Mouse (Mus musculus): ENCODE results near the gene Hdgf. TPM values are rescaled to one million over a fixed set of nuclear protein-coding genes. Genes with fewer than 3 reads are reported as not detected.
A peak's percentile ranks its signal among the peaks of the same experiment; 100 is the strongest.

Hdgf gene
- polyA plus RNA-seq, 1 experiment from 2014 or later: 248 TPM

DNA sequence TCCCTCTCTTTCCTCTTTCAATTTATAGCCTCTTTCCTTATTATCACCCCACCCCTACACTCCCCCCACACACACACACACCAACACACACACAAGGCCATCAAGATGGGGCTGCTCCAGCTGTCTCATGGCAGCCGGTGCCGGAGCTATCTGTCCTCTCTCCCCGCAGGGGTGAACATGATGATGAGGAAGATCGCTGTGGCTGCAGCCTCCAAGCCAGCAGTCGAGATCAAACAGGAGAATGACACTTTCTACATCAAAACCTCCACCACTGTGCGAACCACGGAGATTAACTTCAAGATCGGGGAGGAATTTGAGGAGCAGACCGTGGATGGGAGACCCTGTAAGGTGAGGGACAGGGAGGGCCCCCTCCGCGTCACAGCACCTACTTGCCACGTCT lies 45.8 kb downstream of the Hdgf start:
- Histone ChIP-seq H3K27me3 (ENCODE audit: insufficient read depth, poor library complexity, severe bottlenecking) (peaks cover 57% of the 10 kb centered on the region), H3K27ac (peak overlapping the region; percentile 84), H3K4me1 (peaks cover 58% of the 10 kb centered on the region), H3K36me3 (0 out of 2 replicates have a peak, but pooled peaks cover 5% of the 10 kb centered on the region), H3K9me3 (no peaks in the 10 kb centered on the region), H3K4me3 (peak overlapping the region; percentile 60)
- 7% methylated on average over 12 of the region's 12 CpGs for WGBS
- DNase-seq (ENCODE audit: low spot score): no peak

DNA sequence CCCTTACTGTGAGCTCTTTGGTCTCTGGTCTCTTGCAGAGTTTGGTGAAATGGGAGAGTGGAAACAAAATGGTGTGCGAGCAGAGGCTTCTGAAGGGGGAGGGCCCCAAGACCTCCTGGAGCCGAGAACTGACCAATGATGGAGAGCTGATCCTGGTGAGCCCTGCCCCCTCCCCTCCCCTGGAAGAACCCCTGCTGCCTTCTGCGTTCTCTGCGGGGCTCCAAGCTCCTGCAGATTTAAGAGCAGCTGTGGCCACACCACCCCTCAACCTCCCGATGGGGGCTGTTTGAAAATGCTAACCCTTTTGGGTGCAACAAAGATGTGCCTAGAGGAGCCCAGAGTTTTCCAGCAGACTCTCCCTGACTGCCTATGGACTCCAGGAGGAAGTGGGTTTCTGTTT lies 46.3 kb downstream of the Hdgf start:
- H3K27ac ChIP-seq: peak overlapping the region; percentile 84
- peaks cover 53% of the 10 kb centered on the region for H3K4me1 ChIP-seq
- 0% methylated on average over 5 of the region's 5 CpGs for WGBS
- H3K4me3 ChIP-seq: peak overlapping the region; percentile 60
- peak; percentile 89 for DNase-seq (ENCODE audit: low spot score)
- peaks cover 52% of the 10 kb centered on the region for H3K27me3 ChIP-seq (ENCODE audit: insufficient read depth, poor library complexity, severe bottlenecking)
- H3K36me3 ChIP-seq: 0 out of 2 replicates have a peak, but pooled peaks cover 5% of the 10 kb centered on the region
- H3K9me3 ChIP-seq: no peaks in the 10 kb centered on the region

DNA sequence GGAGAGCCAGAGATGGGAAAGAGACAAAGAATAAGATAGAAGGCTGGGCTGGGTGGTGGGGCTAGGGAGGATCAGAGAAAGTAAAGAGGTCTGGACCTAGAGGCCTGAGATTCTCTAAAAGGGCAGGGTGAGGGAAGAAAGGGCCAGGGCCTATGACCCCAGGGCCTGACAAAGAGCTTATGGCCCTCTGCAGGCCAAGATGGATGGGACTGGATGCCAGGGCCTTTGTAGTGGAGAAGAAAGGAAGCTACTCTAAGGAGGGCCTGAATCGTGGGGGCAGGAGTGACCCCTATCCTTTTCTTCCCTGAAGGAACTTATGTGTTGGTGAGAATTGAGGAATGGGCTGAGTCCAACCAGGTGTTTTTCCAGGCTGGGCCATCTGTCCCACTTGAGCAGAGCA lies 51.9 kb downstream of the Hdgf start:
- no peak for DNase-seq (ENCODE audit: low spot score)
- Histone ChIP-seq H3K27ac (peak overlapping the region; percentile 72), H3K27me3 (ENCODE audit: insufficient read depth, poor library complexity, severe bottlenecking) (peaks cover 10% of the 10 kb centered on the region; the same call in 1 of the 2 replicates), H3K36me3 (0 out of 2 replicates have a peak, but pooled peaks cover 5% of the 10 kb centered on the region), H3K9me3 (no peaks in the 10 kb centered on the region), H3K4me3 (no peak overlapping the region), H3K4me1 (peaks cover 36% of the 10 kb centered on the region)
- WGBS: 18% methylated on average over 1 of the region's 1 CpGs

- H3K9me3 ChIP-seq: no peaks in the 10 kb centered on the region
- 0 out of 2 replicates have a peak, but pooled peaks cover 5% of the 10 kb centered on the region for H3K36me3 ChIP-seq
- H3K27me3 ChIP-seq (ENCODE audit: insufficient read depth, poor library complexity, severe bottlenecking): peaks cover 10% of the 10 kb centered on the region; the same call in 1 of the 2 replicates
- no peak overlapping the region for H3K4me3 ChIP-seq
- DNase-seq (ENCODE audit: low spot score): no peak
- H3K27ac ChIP-seq: peak overlapping the region; percentile 72
- peaks cover 33% of the 10 kb centered on the region for H3K4me1 ChIP-seq
- WGBS: 15% methylated on average over 4 of the region's 4 CpGs
Measured at GRCm38 (mm10) chr3:87958476-87958875, 52.4 kb downstream of the Hdgf start.

DNA sequence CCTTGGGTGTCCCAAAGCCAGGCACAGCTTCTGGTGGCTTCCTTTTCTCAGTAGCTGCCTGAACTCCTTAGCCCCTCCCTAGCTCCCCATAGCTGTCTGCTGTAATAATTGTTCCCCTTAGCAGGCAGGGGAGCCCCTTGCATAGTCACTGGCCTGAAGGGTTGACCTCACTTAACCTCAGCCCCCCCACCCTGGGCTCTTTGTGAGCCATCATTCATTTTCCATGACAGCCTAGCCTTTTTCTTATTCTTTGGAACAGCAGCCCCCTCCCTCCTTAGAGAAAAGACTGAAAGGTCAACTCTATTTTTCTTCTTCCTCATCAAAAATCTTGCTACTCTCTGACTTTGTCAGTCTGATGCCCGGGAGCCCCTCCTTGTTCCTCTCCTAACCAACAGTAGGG lies 52.8 kb downstream of the Hdgf start:
- whole genome bisulfite sequencing: 58% methylated on average over 1 of the region's 1 CpGs
- Histone ChIP-seq H3K4me3 (no peak overlapping the region), H3K4me1 (peaks cover 33% of the 10 kb centered on the region), H3K27me3 (ENCODE audit: insufficient read depth, poor library complexity, severe bottlenecking) (peaks cover 10% of the 10 kb centered on the region; the same call in 1 of the 2 replicates), H3K36me3 (0 out of 2 replicates have a peak, but pooled peaks cover 5% of the 10 kb centered on the region), H3K9me3 (no peaks in the 10 kb centered on the region), H3K27ac (peak overlapping the region; percentile 72)
- DNase-seq (ENCODE audit: low spot score): no peak

- peak; percentile 73 for DNase-seq (ENCODE audit: low spot score)
- H3K4me3 ChIP-seq: no peak overlapping the region
- peaks cover 33% of the 10 kb centered on the region for H3K4me1 ChIP-seq
- no peaks in the 10 kb centered on the region for H3K9me3 ChIP-seq
- peaks cover 10% of the 10 kb centered on the region; the same call in 1 of the 2 replicates for H3K27me3 ChIP-seq (ENCODE audit: insufficient read depth, poor library complexity, severe bottlenecking)
- 54% methylated on average over 7 of the region's 7 CpGs for WGBS
- H3K36me3 ChIP-seq: 0 out of 2 replicates have a peak, but pooled peaks cover 2% of the 10 kb centered on the region
- peak overlapping the region; percentile 93; the same call in 1 of the 2 replicates for H3K27ac ChIP-seq
Measured at GRCm38 (mm10) chr3:87959371-87959770, 53.2 kb downstream of the Hdgf start.

DNA sequence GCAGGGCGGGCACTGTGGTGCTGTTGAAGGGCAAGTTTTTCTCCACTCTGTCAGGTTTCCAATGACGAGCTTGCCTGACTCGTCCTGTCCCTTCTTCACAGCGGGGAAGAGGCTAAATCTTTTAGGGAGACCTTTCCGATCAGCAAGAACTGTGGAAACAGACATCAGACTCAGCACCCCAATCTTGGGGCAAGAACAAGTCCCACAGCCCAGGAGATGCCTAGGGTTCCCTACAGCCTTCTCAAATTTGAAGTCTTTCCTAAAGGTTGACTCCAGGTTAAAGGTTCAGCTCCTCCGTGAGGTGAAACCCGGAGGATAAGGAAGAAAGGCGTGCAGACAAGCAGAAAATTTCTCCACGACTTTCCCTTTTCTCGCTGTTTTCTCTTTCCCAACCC lies 54.1 kb downstream of the Hdgf start:
- peak; percentile 74 for DNase-seq (ENCODE audit: low spot score)
- Histone ChIP-seq H3K4me1 (peaks cover 33% of the 10 kb centered on the region), H3K4me3 (peak overlapping the region; percentile 65)

GRCm38 (mm10) chr3:87960586-87961191 lies 54.6 kb downstream of the Hdgf start:
- H3K4me3 ChIP-seq: peak overlapping the region; percentile 65
- peaks cover 33% of the 10 kb centered on the region for H3K4me1 ChIP-seq
- H3K9me3 ChIP-seq: no peaks in the 10 kb centered on the region
- H3K27me3 ChIP-seq (ENCODE audit: insufficient read depth, poor library complexity, severe bottlenecking): peaks cover 10% of the 10 kb centered on the region; the same call in 1 of the 2 replicates
- under 1% methylated on average over 27 of the region's 27 CpGs for WGBS
- no peaks in the 10 kb centered on the region for H3K36me3 ChIP-seq
- peak; percentile 98 for DNase-seq (ENCODE audit: low spot score)
- peak overlapping the region; percentile 93 for H3K27ac ChIP-seq

More for the DNA sequence above, 54.1 kb downstream of the Hdgf start:
- H3K9me3 ChIP-seq: no peaks in the 10 kb centered on the region
- peak overlapping the region; percentile 93 for H3K27ac ChIP-seq
- WGBS: 6% methylated on average over 10 of the region's 10 CpGs
- H3K36me3 ChIP-seq: no peaks in the 10 kb centered on the region
- H3K27me3 ChIP-seq (ENCODE audit: insufficient read depth, poor library complexity, severe bottlenecking): peaks cover 10% of the 10 kb centered on the region; the same call in 1 of the 2 replicates

Other genes starting within 250 kb of the Hdgf start
- gene Lrrc71, start 157.7 kb upstream of the Hdgf start, polyA plus RNA-seq (2016; fragmentation: Nextera tagmentation; extraction: Ambion mirVana): 0.30 and 0.63 TPM in 2 replicates
- gene Ntrk1, start 111.2 kb upstream of the Hdgf start, polyA plus RNA-seq (2016; fragmentation: Nextera tagmentation; extraction: Ambion mirVana): 0.05 and 0.68 TPM in 2 replicates
- 0.07 TPM in 1 of 2 replicates, not detected in the other for gene Insrr, start 109.4 kb upstream of the Hdgf start, polyA plus RNA-seq (2016; fragmentation: Nextera tagmentation; extraction: Ambion mirVana)
- 14.3 and 14.8 TPM in 2 replicates for gene Pear1, start 82.0 kb upstream of the Hdgf start, polyA plus RNA-seq (2016; fragmentation: Nextera tagmentation; extraction: Ambion mirVana)
- 0.20 and 0.23 TPM in 2 replicates for gene Sh2d2a, start 59.6 kb upstream of the Hdgf start, polyA plus RNA-seq (2016; fragmentation: Nextera tagmentation; extraction: Ambion mirVana)
- gene Prcc, start 20.7 kb upstream of the Hdgf start, polyA plus RNA-seq (2016; fragmentation: Nextera tagmentation; extraction: Ambion mirVana): 11.8 and 13.6 TPM in 2 replicates
- 64.2 and 71.3 TPM in 2 replicates for gene Mrpl24, start 13.2 kb downstream of the Hdgf start, polyA plus RNA-seq (2016; fragmentation: Nextera tagmentation; extraction: Ambion mirVana)
- 39.6 and 55.1 TPM in 2 replicates for gene Isg20l2, start 24.0 kb downstream of the Hdgf start, polyA plus RNA-seq (2016; fragmentation: Nextera tagmentation; extraction: Ambion mirVana)
- gene Rrnad1, start 24.4 kb downstream of the Hdgf start, polyA plus RNA-seq (2016; fragmentation: Nextera tagmentation; extraction: Ambion mirVana): 16.8 and 21.0 TPM in 2 replicates
- gene Crabp2, start 42.3 kb downstream of the Hdgf start, polyA plus RNA-seq (2016; fragmentation: Nextera tagmentation; extraction: Ambion mirVana): 35.8 and 126 TPM in 2 replicates
- gene Nes, start 64.8 kb downstream of the Hdgf start, polyA plus RNA-seq (2016; fragmentation: Nextera tagmentation; extraction: Ambion mirVana): 25.0 and 28.8 TPM in 2 replicates
- gene Bcan, start 93.9 kb downstream of the Hdgf start, polyA plus RNA-seq (2016; fragmentation: Nextera tagmentation; extraction: Ambion mirVana): 0.05 TPM in 1 of 2 replicates, not detected in the other
- gene Hapln2, start 121.3 kb downstream of the Hdgf start, polyA plus RNA-seq (2016; fragmentation: Nextera tagmentation; extraction: Ambion mirVana): 0.07 and 0.08 TPM in 2 replicates
- 28.5 and 47.0 TPM in 2 replicates for gene Gpatch4, start 136.8 kb downstream of the Hdgf start, polyA plus RNA-seq (2016; fragmentation: Nextera tagmentation; extraction: Ambion mirVana)
- 143 and 148 TPM in 2 replicates for gene Naxe, start 152.2 kb downstream of the Hdgf start, polyA plus RNA-seq (2016; fragmentation: Nextera tagmentation; extraction: Ambion mirVana)
- gene Ttc24, start 172.0 kb downstream of the Hdgf start, polyA plus RNA-seq (2016; fragmentation: Nextera tagmentation; extraction: Ambion mirVana): 0.14 TPM in 1 of 2 replicates, not detected in the other
- 22.0 and 27.4 TPM in 2 replicates for gene Iqgap3, start 175.7 kb downstream of the Hdgf start, polyA plus RNA-seq (2016; fragmentation: Nextera tagmentation; extraction: Ambion mirVana)
- gene Mef2d, start 236.1 kb downstream of the Hdgf start, polyA plus RNA-seq (2016; fragmentation: Nextera tagmentation; extraction: Ambion mirVana): 35.8 and 47.3 TPM in 2 replicates